Mouse (Mus musculus) stomach, embryonic 14.5 days (tissue): ENCODE measurements around the gene Scaf4. TPM values are rescaled to one million over a fixed set of nuclear protein-coding genes. Genes with fewer than 3 reads are reported as not detected.

Experiments
- ATAC-seq: fragments of 200-750 bp; cut with Nextera tagmentation; 2 replicates; pipeline ENCODE4 v1.8.0; 2017; ENCODE audit warnings: low read depth, moderate TSS enrichment; ENCODE audit not compliant: insufficient number of reproducible peaks, insufficient read depth, low FRiP score
- H3K27ac ChIP-seq: fragments of 300-500 bp; sonication (generic); 2 replicates; pipeline ENCODE4 v1.5.1; 2014; ENCODE audit warnings: mild to moderate bottlenecking, low read length, moderate library complexity, mixed read lengths
- H3K27me3 ChIP-seq: fragments of 300-500 bp; sonication (generic); 2 replicates; pipeline ENCODE4 v1.6.1; 2014; ENCODE audit warnings: low read length, control low read depth, mixed read lengths; ENCODE audit not compliant: control insufficient read depth, insufficient read depth
- H3K36me3 ChIP-seq: fragments of 300-500 bp; sonication (generic); 2 replicates; pipeline ENCODE4 v1.6.1; 2014; ENCODE audit warnings: mild to moderate bottlenecking, control low read depth, low read length, moderate library complexity, mixed read lengths; ENCODE audit not compliant: control insufficient read depth, insufficient read depth
- H3K4me1 ChIP-seq: fragments of 300-500 bp; sonication (generic); 2 replicates; pipeline ENCODE4 v1.6.1; 2014; ENCODE audit warnings: low read length, control low read depth, mixed read lengths; ENCODE audit not compliant: control insufficient read depth, insufficient read depth
- H3K4me2 ChIP-seq: fragments of 300-500 bp; sonication (generic); replicated peaks from 2 replicates; pipeline ENCODE4 v1.6.1; 2014; ENCODE audit warnings: low read depth, low read length, control low read depth
- H3K4me3 ChIP-seq: fragments of 300-500 bp; sonication (generic); 2 replicates; pipeline ENCODE4 v1.5.1; 2014; ENCODE audit warnings: low read depth, low read length, control low read depth
- H3K9ac ChIP-seq: fragments of 300-500 bp; sonication (generic); replicated peaks from 2 replicates; pipeline ENCODE4 v1.6.1; 2014; ENCODE audit warnings: low read depth, mild to moderate bottlenecking, control low read depth, low read length, moderate library complexity, mixed read lengths
- H3K9me3 ChIP-seq: fragments of 300-500 bp; sonication (generic); 2 replicates; pipeline ENCODE4 v1.6.1; 2016; ENCODE audit warnings: low read depth, low read length, control low read depth; ENCODE audit not compliant: control insufficient read depth
- WGBS: fragments of 180-500 bp; shearing (Covaris S2); extraction: QIAGEN DNeasy Blood & Tissue Kit; methylation state at CpG from one replicate; pipeline ENCODE4 v1.1.7; 2014; 5-methylcytosine and 5-hydroxymethylcytosine counted together
- polyA plus RNA-seq: library from polyadenylated mRNA; unstranded; fragments of >200 nt; fragmentation: Nextera tagmentation; extraction: Ambion mirVana; gene quantifications from 2 replicates; pipeline ENCODE4 v1.2.1, GENCODE M21; 2014

Gene Scaf4
- polyA plus RNA-seq, 1 experiment from 2014 or later: 30.0 TPM

DNA sequence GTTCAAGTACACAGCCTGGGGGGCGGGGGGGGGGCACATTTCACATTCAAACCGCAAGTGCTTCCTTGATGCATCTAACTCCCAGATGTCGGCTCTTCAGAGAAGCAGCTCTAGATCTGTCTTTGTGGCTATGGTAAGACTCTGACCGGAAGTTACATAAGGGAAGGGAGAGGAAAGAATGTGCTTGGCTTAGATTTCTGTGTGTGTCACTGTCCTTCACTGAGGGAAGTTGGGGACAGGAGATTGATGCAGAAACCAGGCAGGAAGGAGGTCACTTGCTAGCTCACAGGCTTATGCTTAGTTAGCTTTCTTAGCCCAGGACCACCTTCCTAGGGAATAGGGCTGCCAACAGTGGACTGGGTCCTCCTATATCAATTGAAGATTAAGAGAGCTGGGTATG is 31.6 kb upstream of the Scaf4 start:
- no peaks in the 10 kb centered on the region for H3K36me3 ChIP-seq
- H3K9me3 ChIP-seq: no peaks in the 10 kb centered on the region
- H3K4me3 ChIP-seq: no peak overlapping the region
- H3K4me1 ChIP-seq: no peaks in the 10 kb centered on the region
- no peak overlapping the region for H3K4me2 ChIP-seq
- no peak overlapping the region for H3K9ac ChIP-seq
- WGBS: 81% methylated on average over 4 of the region's 4 CpGs
- no peaks in the 10 kb centered on the region for H3K27me3 ChIP-seq
- ATAC-seq: no peak
- H3K27ac ChIP-seq: no peak overlapping the region

DNA sequence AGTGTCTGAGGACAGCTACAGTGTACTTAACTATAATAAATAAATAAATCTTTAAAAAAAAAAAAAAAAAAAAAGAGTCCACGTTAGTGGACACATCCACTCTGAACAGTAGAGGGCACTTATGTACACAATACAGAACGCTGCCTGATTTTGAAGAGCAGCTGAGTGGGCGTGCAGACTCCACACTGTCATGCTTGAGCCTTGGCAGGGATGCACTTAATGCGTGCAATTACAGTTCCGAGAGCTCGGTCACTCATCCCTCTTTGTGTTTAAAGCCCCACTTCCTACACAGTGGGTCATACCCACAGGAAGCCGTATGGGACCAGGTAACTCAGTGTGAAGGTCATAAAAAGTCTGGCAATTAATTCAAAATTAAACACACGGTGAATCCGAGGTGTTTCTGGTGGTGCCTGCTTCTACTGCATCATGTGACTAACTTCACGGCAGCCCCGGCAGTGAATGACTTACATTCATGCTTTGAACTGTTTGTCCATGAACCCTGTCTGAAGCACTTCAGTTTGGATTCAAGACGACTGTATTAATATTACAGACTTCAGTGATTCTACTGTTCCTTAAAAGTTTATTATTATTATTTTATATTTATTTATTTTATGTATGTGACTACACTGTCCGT is 28.3 kb upstream of the Scaf4 start:
- H3K27me3 ChIP-seq: no peaks in the 10 kb centered on the region

DNA sequence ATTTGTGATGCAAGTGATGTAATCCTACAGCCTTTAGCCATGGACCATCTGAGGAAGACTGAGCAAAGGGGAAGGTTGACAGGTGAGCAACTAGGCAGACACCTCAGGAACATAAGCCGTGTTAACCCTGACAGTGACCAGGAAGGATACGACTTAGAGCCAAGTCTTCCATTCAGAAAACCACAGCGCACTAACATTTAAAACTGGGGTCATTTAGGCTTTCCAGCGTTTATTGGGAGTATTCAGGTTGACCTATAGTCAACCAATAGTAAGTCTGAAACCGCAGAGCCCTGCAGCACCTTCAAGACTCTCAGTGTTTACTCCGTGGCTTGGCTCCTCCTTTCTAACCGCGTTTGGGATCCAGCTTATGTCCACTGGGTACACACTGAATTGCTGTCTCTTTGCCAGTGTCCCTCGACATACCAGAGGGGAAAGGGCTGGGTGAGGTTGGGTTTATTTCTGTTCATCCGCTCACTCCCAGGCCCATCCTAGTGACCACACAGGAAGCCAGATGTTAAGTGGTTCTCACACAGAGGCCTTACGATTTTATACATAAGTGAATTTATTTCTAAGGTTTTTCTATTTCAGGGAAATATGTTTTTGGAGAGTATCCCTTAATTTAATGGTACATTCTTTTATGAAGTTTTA is 26.3 kb upstream of the Scaf4 start:
- H3K9ac ChIP-seq: no peak overlapping the region
- H3K4me3 ChIP-seq: no peak overlapping the region
- WGBS: 75% methylated on average over 11 of the region's 11 CpGs
- no peak overlapping the region for H3K27ac ChIP-seq
- H3K4me1 ChIP-seq: no peaks in the 10 kb centered on the region
- H3K27me3 ChIP-seq: no peaks in the 10 kb centered on the region
- no peaks in the 10 kb centered on the region for H3K36me3 ChIP-seq
- no peaks in the 10 kb centered on the region for H3K9me3 ChIP-seq
- no peak overlapping the region for H3K4me2 ChIP-seq
- no peak for ATAC-seq

More for the DNA sequence above, 28.3 kb upstream of the Scaf4 start:
- no peaks in the 10 kb centered on the region for H3K36me3 ChIP-seq
- no peak overlapping the region for H3K4me3 ChIP-seq
- WGBS: 57% methylated on average over 13 of the region's 13 CpGs
- no peak overlapping the region for H3K27ac ChIP-seq
- H3K9ac ChIP-seq: no peak overlapping the region
- no peaks in the 10 kb centered on the region for H3K4me1 ChIP-seq
- H3K9me3 ChIP-seq: no peaks in the 10 kb centered on the region
- no peak for ATAC-seq
- H3K4me2 ChIP-seq: no peak overlapping the region

DNA sequence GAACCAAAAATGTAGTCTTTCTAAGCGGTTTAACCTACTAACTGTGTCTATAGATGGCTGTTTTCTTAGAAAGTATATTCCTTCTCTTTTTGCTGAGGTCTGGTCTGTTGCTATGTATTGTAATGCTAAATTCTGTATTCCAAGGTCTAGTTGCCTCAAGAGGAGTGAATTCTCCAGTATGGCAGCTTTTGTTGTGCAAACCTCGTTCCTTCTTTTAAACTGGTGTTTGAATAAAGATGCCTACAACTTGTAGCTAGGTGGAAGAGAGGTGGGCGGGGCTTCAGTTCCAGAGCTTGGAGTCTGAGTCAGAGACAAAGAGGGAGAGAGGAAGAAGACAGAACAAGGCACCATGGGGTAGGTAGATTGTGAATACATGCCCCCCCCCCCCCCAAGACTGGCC is 25.5 kb upstream of the Scaf4 start:
- Histone ChIP-seq H3K36me3 (no peaks in the 10 kb centered on the region), H3K9me3 (no peaks in the 10 kb centered on the region), H3K4me1 (no peaks in the 10 kb centered on the region), H3K9ac (no peak overlapping the region), H3K27me3 (no peaks in the 10 kb centered on the region), H3K4me3 (no peak overlapping the region), H3K27ac (no peak overlapping the region), H3K4me2 (no peak overlapping the region)
- no peak for ATAC-seq
- WGBS: 60% methylated on average over 3 of the region's 3 CpGs

DNA sequence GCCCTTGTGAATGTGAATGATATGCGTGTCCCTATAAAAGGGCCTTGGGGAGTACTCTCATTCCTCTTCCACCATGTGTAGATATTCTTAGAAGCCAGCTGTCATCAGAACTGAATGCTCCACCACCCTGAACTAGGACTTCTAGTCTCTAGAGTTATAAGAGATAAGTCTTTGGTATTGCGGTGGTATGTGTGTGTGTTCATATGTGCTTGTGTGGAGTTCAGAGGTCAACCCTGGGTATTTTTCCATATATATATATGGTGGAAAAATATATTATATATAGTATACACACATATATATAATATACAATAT is 19.6 kb upstream of the Scaf4 start:
- Histone ChIP-seq H3K4me3 (no peak overlapping the region), H3K36me3 (no peaks in the 10 kb centered on the region), H3K27ac (no peak overlapping the region), H3K9ac (no peak overlapping the region), H3K4me2 (no peak overlapping the region), H3K4me1 (no peaks in the 10 kb centered on the region), H3K27me3 (no peaks in the 10 kb centered on the region), H3K9me3 (no peaks in the 10 kb centered on the region)
- WGBS: 90% methylated on average over 2 of the region's 2 CpGs
- ATAC-seq: no peak

DNA sequence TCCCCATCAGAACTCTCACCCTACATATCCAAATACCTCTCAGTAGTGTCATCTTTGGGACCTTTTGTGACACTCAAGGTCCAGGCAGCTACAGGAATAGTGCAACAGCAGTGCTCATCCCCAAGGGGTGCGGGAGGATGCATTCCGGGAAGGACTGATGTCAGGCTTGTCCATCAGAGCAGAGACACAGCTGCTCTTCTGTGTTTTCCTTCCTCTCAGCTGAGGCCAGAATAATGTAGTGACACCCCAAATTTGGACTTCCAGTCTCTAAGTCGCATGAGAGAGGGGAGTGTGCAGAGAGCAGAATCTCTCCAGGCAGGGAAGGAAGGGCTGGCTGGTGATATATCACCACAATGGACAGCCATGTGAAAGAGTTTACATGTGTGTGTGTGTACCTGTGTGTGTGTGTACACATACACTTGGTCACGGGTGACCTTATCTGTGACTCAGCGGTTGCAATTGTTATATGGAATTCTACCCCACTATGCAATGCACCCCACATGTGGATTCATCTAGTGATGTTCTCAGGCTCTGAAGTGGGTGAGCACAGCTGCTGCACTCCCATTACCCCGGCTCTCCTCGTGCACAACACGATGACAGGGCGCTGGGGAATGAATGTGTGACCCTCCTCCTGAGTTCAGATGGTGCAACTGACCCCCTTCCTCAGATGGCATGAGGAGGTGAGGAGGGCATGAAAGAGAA is 19.1 kb upstream of the Scaf4 start:
- Histone ChIP-seq H3K4me3 (no peak overlapping the region), H3K9ac (no peak overlapping the region), H3K4me1 (no peaks in the 10 kb centered on the region), H3K27me3 (no peaks in the 10 kb centered on the region), H3K9me3 (no peaks in the 10 kb centered on the region), H3K36me3 (no peaks in the 10 kb centered on the region), H3K4me2 (no peak overlapping the region), H3K27ac (no peak overlapping the region)
- no peak for ATAC-seq
- WGBS: 86% methylated on average over 9 of the region's 9 CpGs

DNA sequence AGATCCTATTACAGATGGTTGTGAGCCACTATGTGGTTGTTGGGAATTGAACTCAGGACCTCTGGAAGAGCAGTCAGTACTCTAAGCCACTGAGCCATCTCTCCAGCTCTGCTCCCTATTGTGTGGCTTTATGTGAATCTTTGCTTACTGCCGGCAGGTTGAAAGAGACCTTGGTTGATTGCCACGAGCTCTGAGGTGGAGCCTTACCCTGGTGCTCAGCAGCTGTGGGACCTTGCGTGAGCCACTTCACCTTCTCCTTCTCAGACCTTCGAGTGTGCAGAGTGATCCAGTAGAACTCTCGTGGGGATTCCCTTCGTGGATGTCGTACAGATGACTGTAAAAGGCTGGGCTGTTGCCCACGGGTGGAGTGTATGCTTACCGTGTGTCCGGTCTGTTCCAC is 17.4 kb upstream of the Scaf4 start:
- H3K27ac ChIP-seq: no peak overlapping the region
- no peaks in the 10 kb centered on the region for H3K4me1 ChIP-seq
- H3K4me2 ChIP-seq: no peak overlapping the region
- H3K9me3 ChIP-seq: no peaks in the 10 kb centered on the region
- H3K36me3 ChIP-seq: no peaks in the 10 kb centered on the region
- H3K4me3 ChIP-seq: no peak overlapping the region
- no peaks in the 10 kb centered on the region for H3K27me3 ChIP-seq
- no peak overlapping the region for H3K9ac ChIP-seq
- WGBS: 80% methylated on average over 10 of the region's 10 CpGs
- ATAC-seq: no peak

DNA sequence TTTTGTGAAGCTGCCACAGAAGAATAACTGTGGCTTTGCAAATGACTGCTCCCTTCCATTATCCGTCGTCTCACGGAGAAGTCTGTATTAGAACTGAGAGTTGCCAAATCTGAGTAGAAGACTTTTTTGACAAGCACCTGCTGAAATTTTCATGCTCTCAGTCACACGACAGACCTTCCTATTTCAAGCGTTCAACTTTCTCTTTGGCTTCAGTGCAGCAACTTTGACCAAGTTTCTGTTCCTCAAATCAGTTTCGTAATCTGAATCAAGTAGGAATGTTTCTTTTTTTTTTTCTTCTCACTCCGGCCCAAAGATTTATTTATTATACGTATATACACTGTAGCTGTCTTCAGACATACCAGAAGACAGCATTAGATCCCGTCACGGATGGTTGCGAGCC is 16.6 kb upstream of the Scaf4 start:
- no peak for ATAC-seq
- no peaks in the 10 kb centered on the region for H3K36me3 ChIP-seq
- no peak overlapping the region for H3K9ac ChIP-seq
- no peak overlapping the region for H3K4me2 ChIP-seq
- 84% methylated on average over 11 of the region's 11 CpGs for WGBS
- H3K27me3 ChIP-seq: no peaks in the 10 kb centered on the region
- no peak overlapping the region for H3K27ac ChIP-seq
- H3K9me3 ChIP-seq: no peaks in the 10 kb centered on the region
- no peaks in the 10 kb centered on the region for H3K4me1 ChIP-seq
- H3K4me3 ChIP-seq: no peak overlapping the region
